Mouse (Mus musculus) thymus, adult 2 months (tissue): Measurements from ENCODE around the gene Cacna1e.

Experiments used
- CTCF ChIP-seq: fragments of 200-500 bp; IDR thresholded peaks from 2 replicates; pipeline ENCODE4 v1.5.1; 2012; ENCODE audit warnings: mild to moderate bottlenecking, control low read depth, low read length, moderate library complexity, borderline replicate concordance; ENCODE audit not compliant: control insufficient read depth, poor library complexity, insufficient read depth; ENCODE audit errors: extremely low read depth
- POLR2A ChIP-seq: fragments of 200-500 bp; IDR thresholded peaks from 2 replicates; pipeline ENCODE4 v1.6.1; 2012; ENCODE audit warnings: mild to moderate bottlenecking, low read length, control low read depth, moderate library complexity; ENCODE audit not compliant: control insufficient read depth, poor library complexity, insufficient read depth; ENCODE audit errors: extremely low read depth

DNA sequence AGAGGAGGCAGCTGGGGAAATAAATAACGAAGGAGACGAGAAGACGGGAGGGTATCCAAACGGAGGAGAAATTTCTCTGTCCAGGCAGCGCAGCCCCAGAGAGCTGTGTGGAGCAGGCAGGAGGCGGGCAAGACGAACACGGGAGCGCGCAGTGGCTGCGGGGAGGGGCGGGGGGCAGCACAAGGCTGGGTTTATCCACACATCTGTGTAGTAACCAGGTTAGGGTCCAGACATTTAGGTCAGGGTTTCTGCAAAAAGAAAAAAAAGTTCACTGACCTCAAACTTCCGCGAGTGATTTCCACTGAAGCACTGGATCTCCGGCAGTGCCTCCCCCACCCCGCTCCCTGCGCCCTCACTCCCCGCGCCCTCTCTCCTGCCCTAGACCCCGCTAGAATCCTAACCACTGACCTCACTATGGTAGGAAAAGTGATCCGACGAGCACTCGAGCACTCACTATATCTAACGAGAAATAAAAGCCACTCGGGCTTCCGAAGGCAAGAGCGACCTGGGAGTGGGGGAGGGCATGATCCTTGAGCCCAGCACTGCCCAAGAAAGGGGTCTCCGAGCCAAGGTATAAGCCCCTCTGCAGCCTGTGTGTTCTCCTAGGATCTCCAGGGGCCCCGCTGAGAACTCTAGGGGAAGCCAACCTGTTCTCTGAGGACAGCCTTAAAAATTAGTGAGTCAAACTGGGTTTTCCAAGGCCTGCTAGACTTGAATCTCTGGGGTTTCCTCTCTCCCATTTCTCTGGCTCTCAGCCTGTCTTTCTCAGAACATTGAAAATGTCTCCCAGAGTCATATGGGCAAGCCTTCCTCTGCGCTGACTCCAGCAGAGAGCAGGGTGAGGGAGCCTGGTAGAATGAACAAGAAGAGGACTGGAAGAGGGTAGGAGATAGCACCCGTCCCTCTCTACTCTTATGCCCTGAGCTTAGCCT lies at the start of gene Cacna1e:
- no peak for TF ChIP-seq POLR2A
- no peak for TF ChIP-seq CTCF
